Mouse (Mus musculus) mouse embryonic stem cell (cell line): ENCODE data around the gene Pithd1.
"Not testable (repeated sequence)": the region's sequence is repeated elsewhere in the genome, so short reads cannot be mapped to it uniquely, and the experiment has no call there.

Experiments used
- in situ Hi-C, 2 experiments: fragments of 300-500 bp; cut with MboI; formaldehyde crosslinking; loops; 1 replicate in 1 of 2; 3 replicates in 1 of 2; pipeline ENCODE4 v1.14.3; 2019 to 2020; ENCODE audit warnings: low sequenced_read_pairs in 2 of 2, low pct_unique_long_range_greater_than_20kb in 1 of 2, mixed read lengths in 1 of 2; ENCODE audit not compliant: unreplicated experiment in 1 of 2

Pithd1 gene

DNA sequence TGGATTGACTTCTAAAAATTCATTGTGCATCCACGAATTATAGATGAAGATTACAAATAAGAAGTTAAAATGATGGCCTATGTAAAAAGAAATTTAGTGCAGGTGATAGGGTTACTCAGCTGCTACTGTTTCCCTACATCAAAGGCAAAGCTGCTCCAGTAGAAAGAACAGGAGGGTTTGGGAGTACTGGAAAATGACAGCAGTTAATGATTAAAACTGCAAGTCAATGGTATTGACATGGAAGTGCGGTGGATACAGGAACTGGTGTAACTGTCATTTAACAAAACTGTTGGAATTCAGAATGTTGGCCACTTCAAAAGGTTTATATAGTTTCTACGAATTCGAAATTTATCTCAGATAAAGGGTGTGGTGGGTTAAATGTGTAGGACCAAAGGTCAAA is 8.1 kb upstream of the Pithd1 start:
- in situ Hi-C loops = no loop called here

DNA sequence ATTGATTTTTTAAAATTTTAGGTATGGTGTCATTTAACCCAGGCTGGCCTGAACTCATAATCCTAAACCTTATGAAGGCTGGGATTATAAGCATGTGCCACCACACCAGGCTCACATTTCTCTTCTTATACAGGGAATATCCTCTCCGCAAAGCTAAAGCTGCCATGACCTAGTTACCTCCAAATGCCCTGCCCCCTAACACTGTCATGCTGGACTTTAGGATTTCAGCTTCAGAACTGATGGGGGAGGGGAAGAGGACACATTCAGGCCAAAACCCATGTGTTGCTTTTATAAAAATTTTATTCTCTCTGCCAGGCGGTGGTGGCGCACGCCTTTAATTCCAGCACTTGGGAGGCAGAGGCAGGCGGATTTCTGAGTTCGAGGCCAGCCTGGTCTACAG is 6.9 kb upstream of the Pithd1 start:
- in situ Hi-C loops = no loop called here

DNA sequence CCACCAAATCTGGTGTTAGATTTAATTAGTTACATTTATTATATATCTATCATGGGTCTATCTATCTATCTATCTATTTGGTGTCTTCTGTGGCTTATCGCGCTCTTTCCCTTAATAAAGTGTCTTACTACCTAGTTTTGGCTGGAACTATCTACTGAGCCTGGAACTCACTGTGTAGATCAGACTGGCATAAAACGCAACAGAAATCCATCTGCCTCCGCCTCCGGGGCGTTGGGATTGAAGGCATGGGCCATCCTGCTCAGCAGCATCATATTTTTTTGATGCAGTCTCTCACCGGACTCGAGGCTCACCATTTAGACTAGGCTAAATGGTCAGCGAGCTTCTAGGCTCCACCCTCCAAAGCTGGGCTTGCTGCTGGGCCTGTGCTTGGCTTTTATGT is 650 bp upstream of the Pithd1 start:
- in situ Hi-C loops = no loop called here

DNA sequence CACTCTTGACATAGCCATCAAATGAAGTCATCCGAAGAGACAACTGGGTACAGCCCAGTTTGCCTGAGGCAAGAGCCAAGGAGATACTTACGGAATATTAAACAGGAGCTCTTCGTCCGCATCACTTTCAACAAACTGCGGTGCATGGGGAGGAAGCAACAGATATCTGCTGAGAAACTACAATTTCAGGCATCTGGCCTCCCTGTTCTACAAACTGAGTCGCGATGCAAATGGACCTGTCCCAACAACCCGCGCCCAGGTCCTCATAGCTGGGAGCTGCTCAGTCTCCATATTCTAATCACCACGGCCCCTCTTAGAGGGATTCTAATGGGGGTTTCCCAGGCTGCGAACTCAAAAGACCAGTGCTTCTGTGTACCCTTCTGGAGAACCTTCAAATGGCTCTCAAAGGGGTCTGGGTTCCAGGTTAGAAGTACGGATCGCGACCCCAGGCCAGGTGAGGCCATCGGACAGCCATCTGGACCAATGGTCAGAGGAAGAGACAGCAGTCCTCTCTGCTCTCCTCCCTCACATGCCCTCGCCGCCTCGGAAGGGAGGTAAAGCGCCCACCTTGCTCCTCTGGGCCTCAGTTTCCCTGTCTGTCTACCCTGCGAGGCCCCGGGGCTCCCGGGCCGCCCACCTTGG is 642 bp downstream of the Pithd1 start:
- in situ Hi-C loops = no loop called here

DNA sequence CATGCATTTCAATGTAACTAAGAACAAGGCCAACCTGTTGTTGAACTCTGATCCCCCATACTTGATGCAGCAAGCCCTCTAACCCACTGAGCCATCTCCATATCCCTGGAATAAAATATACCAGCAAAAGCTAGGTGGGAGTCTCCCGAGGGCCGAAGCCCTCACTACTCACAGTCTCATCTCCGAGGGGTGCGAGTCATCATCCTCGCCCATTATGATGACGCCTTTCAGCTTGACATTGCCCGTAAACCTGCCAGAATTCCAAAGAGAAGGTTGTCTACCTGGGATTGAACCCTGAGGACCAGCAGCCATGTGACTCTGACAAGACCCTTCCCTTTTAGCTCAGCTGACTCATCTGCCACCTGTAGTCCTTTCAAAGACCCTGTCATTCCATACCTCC is 1.3 kb downstream of the Pithd1 start:
- in situ Hi-C loops = no loop called here

DNA sequence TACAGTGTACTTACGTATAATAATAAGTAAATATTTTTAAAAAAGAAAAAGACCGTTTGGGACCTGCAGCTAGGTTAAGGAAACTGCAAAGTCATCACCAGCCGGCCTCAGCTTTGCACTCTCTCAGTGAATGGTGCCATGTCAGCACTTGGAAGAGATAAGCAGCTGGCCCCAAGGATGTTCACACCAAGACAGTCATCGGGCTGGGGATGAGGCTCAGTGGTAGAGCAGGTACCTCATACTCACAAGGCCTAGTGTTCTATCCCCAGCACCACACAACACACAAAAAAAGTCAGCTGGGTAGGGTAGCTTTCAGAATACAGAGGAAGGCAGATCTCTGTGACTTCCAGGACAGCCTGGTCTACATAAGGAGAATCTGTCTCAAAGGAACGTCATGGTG is 1.9 kb downstream of the Pithd1 start:
- in situ Hi-C loops = no loop called here

DNA sequence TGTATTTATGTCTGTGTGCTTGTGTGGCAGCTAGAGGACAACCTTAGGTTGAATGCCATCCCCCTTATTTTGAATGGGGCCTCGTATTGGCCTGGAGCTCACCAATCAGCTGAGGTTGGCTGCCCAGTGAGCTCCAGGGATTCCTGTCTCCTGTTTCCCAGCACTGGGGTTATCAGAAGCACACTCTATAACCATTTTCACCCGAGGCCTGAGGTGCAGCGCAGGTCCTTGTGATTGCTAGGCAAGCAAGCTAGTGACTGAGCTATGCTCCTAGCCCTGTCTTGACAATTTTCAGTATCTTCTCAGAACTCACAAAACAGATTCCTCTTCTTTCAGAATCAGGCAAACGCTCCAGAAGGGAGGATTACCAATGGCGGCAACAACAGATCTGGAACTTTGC is 2.5 kb downstream of the Pithd1 start:
- in situ Hi-C loops = no loop called here

DNA sequence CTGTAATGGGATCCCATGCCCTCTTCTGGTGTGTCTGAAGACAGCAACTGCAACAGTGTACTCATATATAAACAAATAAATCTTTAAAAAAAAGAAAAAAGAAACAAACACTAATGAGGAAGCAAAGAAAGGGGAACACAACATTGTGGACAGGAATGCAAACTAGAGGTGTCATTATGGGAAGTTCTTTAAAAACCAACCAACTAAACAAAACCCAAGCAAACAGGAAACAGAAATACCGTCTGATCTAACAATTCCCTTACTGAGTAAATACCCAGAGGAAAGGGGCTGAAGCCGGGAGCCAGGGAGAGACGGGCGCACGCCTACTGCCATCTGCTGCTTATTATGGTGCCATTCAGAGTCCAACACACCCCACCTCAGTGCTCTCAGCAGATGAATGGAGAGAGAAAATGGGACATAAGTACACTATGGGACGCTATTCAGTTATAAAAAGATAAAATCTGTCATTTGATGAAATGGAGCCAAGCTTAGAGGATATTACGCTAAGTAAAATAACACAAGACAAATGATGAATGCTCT is 5.5 kb downstream of the Pithd1 start:
- in situ Hi-C loops = no loop called here

DNA sequence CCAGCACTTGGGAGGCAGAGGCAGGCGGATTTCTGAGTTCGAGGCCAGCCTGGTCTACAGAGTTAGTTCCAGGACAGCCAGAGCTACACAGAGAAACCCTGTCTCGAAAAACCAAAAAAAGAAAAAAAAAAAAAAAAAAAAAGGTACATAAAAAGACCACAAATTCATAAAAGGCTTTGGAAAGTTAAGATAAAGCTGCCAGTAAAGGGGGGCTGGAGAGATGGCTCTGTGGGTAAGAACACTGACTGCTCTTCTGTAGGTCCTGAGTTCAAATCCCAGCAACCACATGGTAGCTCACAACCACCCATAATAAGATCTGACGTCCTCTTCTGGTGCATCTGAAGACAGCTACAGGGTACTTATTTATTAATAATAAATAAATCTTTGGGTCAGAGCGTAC is 6.8 kb downstream of the Pithd1 start:
- in situ Hi-C loops = not testable (repeated sequence)

DNA sequence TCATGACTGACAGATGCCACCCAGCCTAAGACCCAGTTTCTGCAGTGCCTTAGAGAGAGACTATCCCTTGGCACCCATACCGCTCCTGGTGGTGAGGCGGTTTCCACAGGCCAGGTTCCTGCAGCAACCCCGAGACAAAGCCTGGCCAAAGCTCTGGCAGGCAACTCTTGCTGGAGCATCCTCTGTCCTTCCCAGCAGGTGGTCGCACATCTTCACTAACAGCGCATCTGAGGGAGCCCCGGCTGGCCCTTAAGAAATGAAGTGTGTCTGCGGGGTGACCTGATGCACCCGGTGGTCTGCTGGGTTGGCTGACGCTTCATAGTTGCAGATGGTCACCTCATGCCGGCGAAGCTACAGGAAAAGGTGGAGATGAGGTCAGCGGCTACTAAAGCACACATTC is 10.9 kb downstream of the Pithd1 start:
- in situ Hi-C loops = no loop called here

DNA sequence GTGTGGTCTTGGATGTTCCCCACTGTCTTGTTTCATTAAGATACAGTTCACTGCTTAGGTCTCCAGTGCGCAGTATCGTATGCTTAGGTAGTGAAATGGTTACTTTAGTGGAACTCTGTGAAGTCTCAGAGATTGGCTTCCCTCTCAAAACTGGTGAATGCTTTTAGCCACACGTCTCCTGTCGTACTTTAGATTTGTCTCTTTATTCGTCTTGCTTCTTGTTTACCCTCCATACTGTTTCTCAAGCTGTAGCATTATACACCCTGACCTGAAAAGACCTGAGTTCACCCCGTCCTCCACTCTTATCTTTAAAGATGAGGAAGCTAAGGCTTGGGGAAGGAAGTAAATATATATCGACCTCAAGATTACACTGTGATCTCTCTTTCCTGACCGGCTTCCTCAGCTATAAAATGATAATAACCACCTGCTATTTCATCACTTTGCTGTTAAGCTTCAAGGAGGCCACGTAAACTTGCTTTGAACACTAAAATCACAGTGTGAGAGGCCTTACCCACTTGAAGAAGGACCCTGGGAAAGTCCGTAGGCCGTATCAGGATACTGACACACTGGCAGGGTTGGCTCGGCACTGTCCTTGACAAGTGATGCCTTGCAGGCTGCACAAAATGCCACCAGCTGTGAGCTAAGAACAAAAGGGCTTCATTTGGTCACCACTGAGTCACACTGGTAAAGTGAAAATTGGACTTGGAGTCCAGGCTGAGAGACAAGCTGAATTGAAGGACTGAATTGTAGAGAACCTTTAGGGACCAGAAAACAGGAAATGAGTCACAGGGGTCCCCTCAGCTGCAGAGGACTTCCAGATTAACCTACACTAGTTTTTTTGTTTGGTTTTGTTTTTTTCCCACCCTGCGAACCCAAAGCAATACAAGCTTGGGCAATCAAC is 13.9 kb downstream of the Pithd1 start:
- in situ Hi-C loops = no loop called here

DNA sequence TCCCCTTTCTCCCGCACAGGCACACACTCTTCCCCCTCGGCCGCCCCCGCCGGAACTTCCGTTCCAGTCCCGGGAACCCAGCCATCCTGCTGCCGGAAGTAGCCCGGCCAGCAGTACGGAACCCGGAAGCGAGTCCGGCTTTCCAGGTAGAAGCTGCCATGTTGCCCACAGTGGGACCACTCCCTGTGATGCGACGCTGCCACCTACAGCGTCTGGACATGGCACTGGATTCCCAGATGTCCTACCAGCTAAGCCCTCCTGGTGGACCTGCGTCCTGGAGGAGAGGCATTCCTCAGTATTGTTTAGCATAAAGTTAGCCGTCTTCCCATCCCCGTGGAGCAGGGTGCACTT is 14.5 kb downstream of the Pithd1 start, which contains the start of gene Lypla2:
TSS of gene Lypla2 (minus strand) at position 71 of the 351 bp plus-strand sequence.
- in situ Hi-C loops = no loop called here

DNA sequence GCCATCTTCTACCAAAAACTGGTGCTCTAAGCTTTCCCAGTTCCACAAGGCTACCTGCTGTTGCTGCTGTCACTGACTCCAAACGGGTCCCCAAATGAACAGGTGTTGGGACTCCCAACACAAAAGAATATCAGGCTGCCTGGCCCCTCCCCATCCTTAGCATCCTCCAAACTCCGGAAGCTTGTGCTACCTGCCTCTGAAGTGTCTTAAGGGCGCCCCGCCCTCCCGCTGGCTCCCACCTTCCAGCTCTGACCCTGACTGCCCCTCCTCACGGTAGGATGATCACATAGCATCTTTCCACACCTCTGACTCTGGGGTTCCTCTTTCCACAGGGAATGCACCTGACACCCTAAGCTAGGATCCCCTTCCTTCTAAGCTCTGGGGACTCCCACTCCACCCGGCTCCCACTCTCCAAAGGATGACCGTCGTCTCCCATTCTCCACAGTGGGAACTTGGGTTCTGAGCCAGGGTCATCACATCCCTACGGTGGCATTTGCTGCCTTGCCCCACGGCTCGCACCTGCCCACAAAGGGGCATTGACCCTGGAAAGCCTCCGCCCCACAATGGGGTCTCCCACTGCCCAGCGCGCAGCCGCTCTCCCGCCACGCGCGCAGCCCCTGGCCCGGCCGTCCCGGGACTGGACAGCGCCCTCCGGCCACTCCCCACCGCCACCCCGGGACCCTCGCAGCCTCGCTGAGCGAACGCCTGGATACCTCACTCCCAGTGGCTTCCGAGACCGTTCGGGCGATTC is 15.1 kb downstream of the Pithd1 start:
- in situ Hi-C loops = no loop called here

DNA sequence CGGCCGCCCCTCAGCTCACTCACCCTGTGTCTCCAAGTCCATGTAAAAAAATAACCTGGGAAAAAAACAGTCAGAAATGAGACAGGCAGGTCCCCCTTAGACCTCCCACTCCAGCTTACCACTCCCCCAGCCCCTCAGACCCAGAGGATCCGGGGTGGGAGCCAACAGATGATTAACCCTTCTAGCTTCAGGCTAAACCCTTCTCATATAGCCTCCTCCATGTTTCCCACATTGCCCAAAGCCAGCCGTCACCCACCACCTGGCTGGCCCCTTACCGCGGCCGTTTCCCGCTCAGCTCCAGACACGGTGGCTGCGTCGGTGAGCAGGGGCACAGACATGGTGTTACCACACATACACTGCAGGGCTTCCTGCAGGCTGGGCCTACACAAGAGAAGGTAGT is 16.5 kb downstream of the Pithd1 start:
- in situ Hi-C loops = no loop called here

DNA sequence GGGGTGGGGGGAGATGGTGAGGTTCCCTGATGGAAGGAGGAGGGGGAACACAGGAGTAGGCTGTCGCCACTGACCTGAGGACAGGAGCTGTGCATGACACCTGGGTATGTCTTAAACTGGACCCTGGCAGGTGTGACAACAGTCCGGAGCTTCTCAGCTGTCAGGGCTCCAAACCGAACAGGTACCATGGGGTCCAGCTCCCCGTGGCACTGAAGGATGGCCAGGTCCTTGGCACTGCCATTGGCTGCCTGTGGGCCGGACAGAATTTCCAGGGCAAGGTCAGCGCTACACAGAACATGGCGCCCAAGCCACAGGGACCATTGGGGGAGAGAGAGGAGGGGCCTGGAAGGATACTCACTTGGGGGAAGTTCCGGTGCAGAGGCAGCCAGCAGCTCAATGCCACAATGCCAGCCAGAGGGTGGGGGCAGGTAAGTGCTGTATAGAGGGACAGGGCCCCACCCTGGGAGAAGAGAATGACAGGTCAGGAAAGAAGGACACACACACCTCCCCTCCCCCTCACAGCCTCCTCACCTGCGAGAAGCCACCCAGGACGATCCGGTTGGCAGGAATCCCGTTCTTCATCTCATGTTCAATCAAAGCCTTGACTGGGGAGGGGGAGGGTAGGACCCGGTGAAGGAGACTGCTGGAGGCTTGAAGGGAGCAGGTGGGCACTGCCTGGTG is 17.9 kb downstream of the Pithd1 start:
- in situ Hi-C loops = no loop called here

DNA sequence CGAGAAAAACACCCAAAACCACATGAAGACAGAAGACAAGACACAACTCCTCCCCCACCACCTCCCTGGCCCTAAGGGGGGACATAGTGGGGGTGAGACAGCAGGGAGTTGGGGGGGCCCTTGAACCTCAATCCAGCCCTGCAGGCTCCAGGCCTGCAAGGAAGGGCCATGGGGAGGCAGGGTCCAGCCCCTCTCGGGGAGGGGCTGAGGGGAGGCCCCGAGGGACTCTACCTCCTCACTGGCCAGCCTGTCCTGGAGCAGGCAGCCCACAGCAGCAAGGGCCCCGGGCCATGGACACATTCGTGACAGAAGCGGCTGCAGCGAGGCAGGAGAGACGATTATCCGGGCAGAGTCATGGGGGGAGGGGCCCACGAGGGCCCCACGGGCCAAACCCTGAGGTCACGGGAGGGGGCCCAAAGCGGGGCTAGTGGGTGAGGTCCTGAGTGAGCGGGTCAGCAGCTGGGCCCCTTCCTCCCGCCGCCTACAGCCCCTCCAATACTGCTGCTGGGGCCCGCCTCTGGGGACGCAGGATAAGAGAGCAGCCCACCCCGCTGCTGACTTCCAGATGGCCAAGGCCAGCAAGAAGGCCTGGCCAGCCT is 18.7 kb downstream of the Pithd1 start:
- in situ Hi-C loops = no loop called here

DNA sequence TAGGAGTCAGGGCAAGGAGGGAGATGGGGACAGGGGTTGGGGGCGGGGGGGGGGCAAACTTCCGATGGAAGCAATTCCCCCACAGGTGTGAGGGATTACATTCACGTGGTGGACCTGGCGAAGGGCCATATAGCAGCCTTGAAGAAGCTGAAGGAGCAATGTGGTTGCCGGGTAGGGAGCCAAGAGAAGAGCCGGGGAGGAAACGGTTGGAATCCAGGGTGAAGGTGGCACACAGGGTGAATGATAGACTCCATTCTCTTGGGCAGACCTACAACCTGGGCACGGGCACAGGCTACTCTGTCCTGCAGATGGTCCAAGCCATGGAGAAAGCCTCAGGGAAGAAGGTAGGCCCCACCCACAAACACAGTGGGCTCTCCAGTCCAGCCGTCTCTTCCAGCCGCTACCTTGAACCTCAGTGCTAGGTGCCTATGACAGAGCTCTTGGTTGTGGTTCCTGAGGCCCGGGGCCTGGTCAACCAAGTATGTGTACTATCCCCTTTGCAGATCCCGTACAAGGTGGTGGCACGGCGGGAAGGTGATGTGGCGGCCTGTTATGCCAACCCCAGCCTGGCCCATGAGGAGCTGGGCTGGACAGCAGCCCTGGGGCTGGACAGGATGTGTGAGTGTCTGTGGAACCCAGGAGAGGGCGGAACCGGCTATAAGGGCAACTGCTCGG is 19.8 kb downstream of the Pithd1 start:
- in situ Hi-C loops = no loop called here

DNA sequence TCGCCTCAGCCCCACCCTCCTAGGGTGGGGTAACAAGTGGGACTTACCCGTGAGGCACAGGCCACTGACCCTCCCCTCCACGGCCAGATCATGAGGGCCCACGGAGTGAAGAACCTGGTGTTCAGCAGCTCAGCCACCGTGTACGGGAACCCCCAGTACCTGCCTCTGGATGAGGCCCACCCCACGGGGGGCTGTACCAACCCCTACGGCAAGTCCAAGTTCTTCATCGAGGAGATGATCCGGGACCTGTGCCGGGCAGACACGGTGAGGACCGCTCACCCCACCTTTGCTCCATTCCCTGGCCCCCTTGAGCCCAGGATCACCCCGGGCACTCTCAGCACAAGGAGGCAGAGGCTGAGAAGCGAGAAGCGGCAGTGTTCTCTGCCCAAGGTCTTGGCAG is 20.8 kb downstream of the Pithd1 start:
- in situ Hi-C loops = no loop called here
